21 mouse cellular contexts compared by ENCODE assay signal in the genomic region with DNA sequence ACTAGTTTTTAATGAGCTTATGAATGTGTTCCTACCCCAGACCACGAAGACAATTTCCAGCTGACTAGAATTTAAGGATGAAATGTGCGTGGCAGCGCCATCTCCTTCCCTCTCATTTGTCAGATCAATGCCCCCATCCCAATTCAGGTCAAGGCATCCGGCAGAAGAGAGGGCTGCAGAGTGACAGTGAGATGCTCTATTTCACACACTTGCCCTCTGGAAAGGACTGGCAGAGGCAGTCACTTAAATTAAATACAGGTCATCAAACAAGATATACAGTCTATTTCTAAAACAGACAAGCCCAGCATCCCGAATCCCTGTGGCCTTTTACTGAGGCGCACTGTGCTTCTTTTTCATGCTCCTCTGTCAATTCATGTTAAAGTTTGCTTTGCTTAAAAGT.
DNase-seq lines count a peak whose midpoint lies in the region; ATAC-seq and TF ChIP-seq lines count a peak whose summit lies in the region.
"Had no signal": no experiment of that assay in that cellular context is flagged by ENCODE, and none has a peak within 500 bp of the region (broad histone marks: within the 10 kb centered on the region; RNA-seq: fewer than 3 reads in every experiment).

No protein-coding gene starts in this region.

- no peak overlapping the region for H3K9ac ChIP-seq in neural tube, embryonic 13.5 days
- H3K9ac ChIP-seq: embryonic facial prominence, embryonic 15.5 days; forebrain, embryonic 13.5 days; heart, embryonic 12.5 days; hindbrain, embryonic 14.5 days; intestine, embryonic 15.5 days had no signal

- intact Hi-C loops in left cerebral cortex, adult 2 months (cut with DNase I): no loop called here

- no peaks in the 10 kb centered on the region for H3K9me3 ChIP-seq in neural tube, embryonic 13.5 days
- H3K9me3 ChIP-seq: embryonic facial prominence, embryonic 15.5 days; forebrain, embryonic 13.5 days; hindbrain, embryonic 10.5 days; intestine, embryonic 15.5 days had no signal

- ATAC-seq in neural tube, embryonic 13.5 days (ENCODE audit: low read depth): no peak
- ATAC-seq: activated CD4-positive, CD25-positive, alpha-beta regulatory T cell, adult 4 months; forebrain, embryonic 13.5 days; intestine, embryonic 15.5 days; Patski had no signal

- H3K4me1 ChIP-seq in neural tube, embryonic 13.5 days (replicated peaks): peaks cover 26% of the 10 kb centered on the region
- H3K4me1 ChIP-seq: embryonic facial prominence, embryonic 15.5 days; heart, embryonic 12.5 days; intestine, embryonic 15.5 days had no signal

- peak; percentile 22 for DNase-seq in cerebellum, adult 9-10 months
- no peak for DNase-seq in cerebellum, postnatal 14 days
- no peak for DNase-seq in left cerebral cortex, adult 2 months (ENCODE audit: extremely low spot score in 1 of 2, low spot score in 2 of 2)
- DNase-seq in left cerebral cortex, adult 9 months (ENCODE audit: low spot score in 2 of 2): no peak
- no peak for DNase-seq in neural tube, embryonic 10.5 days (ENCODE audit: extremely low spot score, low spot score)
- DNase-seq in retina, postnatal 7 days (ENCODE audit: low read depth, low spot score): peak; percentile 13
- DNase-seq in adrenal gland, adult 8-10 months: no peak
- DNase-seq: adrenal gland, postnatal 25 days; cerebellum, adult 8-10 months; embryo, embryonic 11 days; gastrocnemius, postnatal 14 days had no signal

- no peak for TF ChIP-seq CTCF in left cerebral cortex, adult 2 months (IDR thresholded peaks at IDR 0.05)

- no peaks in the 10 kb centered on the region for H3K27me3 ChIP-seq in neural tube, embryonic 13.5 days
- H3K27me3 ChIP-seq: CH12.LX; embryonic facial prominence, embryonic 15.5 days; forebrain, embryonic 13.5 days; heart, embryonic 12.5 days; intestine, embryonic 15.5 days; Patski had no signal

- H3K36me3 ChIP-seq in neural tube, embryonic 13.5 days: peaks cover 26% of the 10 kb centered on the region

- no peak overlapping the region for H3K4me2 ChIP-seq in neural tube, embryonic 13.5 days
- H3K4me2 ChIP-seq: embryonic facial prominence, embryonic 15.5 days; forebrain, embryonic 13.5 days; heart, embryonic 12.5 days; hindbrain, embryonic 14.5 days; intestine, embryonic 15.5 days had no signal

- peak overlapping the region; percentile 57; the same call in 1 of the 2 replicates for H3K27ac ChIP-seq in left cerebral cortex, adult 2 months
- H3K27ac ChIP-seq in neural tube, embryonic 13.5 days (replicated peaks): peak overlapping the region; percentile 46
- H3K27ac ChIP-seq: embryonic facial prominence, embryonic 15.5 days; forebrain, embryonic 13.5 days; hindbrain, embryonic 10.5 days; hindbrain, embryonic 14.5 days; intestine, embryonic 15.5 days had no signal

- H3K4me3 ChIP-seq in left cerebral cortex, adult 2 months: no peak overlapping the region
- H3K4me3 ChIP-seq in neural tube, embryonic 13.5 days: no peak overlapping the region
- H3K4me3 ChIP-seq: embryonic facial prominence, embryonic 15.5 days; forebrain, embryonic 13.5 days; heart, embryonic 12.5 days; hindbrain, embryonic 10.5 days; intestine, embryonic 15.5 days had no signal

- 43% methylated on average over 6 of the region's 6 CpGs for WGBS in neural tube, embryonic 13.5 days

Comparison
In these comparisons a context has a peak if more than half of its experiments do, and no peak if none do; other contexts are left out.
1. DNase-seq: peak in cerebellum, adult 9-10 months (single experiment) and retina, postnatal 7 days (single experiment); none in cerebellum, postnatal 14 days (0 of 2), left cerebral cortex, adult 2 months (0 of 2), left cerebral cortex, adult 9 months (0 of 2), neural tube, embryonic 10.5 days (single experiment) and adrenal gland, adult 8-10 months (single experiment).